Mouse (Mus musculus): ENCODE results near the gene Ggps1.
A peak's percentile ranks its signal among the peaks of the same experiment; 100 is the strongest.
"Not testable (repeated sequence)": the region's sequence is repeated elsewhere in the genome, so short reads cannot be mapped to it uniquely, and the experiment has no call there.

The Ggps1 gene

DNA sequence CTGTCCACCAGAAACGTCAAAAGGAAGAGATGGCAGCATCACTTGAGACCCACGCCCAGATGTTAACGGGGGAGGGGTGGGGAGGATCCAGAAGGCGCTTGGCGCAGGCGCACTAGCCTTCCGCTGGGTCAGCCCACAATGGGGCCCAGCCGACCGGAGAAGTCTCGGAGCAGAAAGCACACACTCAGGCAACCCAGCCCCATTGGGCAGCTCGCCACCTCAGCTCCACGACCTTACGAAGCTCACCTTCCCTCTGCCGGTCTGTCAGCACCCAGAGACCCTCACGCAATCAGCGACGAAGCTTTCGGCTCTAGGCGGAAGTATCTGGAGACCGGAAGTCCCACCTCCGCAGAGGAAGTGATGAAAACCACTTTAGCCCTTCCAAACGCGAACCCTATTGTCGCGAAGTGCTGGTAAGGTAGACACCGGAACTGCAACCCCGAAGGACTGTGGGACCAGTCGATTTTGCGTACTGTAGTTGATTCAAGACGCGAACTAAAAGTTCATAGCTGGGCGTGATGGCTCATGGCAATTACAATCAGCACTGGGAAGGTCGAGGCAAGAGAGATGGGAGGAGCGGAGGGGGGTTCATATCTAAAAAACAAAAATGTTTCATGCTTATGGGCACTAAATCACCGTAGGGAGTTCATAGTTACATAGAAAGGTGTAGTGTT lies 23.9 kb downstream of the Ggps1 start, which contains the start of gene Tbce:
Gene Tbce, minus strand, starts transcription at position 347 of the 674 bp plus-strand sequence.
- peak; percentile 87 for DNase-seq (ENCODE audit: extremely low spot score, low read depth, low spot score)

- DNase-seq (ENCODE audit: extremely low spot score, low read depth, low spot score): no peak
Observed at GRCm38 (mm10) chr13:14038911-14039291, 24.4 kb downstream of the Ggps1 start.

- DNase-seq (ENCODE audit: extremely low spot score, low read depth, low spot score): no peak
Observed at GRCm38 (mm10) chr13:14035875-14036630, 27.2 kb downstream of the Ggps1 start.

GRCm38 (mm10) chr13:14035352-14035751 lies 27.9 kb downstream of the Ggps1 start:
- not testable (repeated sequence) for DNase-seq (ENCODE audit: extremely low spot score, low read depth, low spot score)

GRCm38 (mm10) chr13:14034073-14034348 lies 29.3 kb downstream of the Ggps1 start:
- no peak for DNase-seq (ENCODE audit: extremely low spot score, low read depth, low spot score)

GRCm38 (mm10) chr13:14033309-14034072 lies 29.8 kb downstream of the Ggps1 start:
- DNase-seq (ENCODE audit: extremely low spot score, low read depth, low spot score): no peak

DNA sequence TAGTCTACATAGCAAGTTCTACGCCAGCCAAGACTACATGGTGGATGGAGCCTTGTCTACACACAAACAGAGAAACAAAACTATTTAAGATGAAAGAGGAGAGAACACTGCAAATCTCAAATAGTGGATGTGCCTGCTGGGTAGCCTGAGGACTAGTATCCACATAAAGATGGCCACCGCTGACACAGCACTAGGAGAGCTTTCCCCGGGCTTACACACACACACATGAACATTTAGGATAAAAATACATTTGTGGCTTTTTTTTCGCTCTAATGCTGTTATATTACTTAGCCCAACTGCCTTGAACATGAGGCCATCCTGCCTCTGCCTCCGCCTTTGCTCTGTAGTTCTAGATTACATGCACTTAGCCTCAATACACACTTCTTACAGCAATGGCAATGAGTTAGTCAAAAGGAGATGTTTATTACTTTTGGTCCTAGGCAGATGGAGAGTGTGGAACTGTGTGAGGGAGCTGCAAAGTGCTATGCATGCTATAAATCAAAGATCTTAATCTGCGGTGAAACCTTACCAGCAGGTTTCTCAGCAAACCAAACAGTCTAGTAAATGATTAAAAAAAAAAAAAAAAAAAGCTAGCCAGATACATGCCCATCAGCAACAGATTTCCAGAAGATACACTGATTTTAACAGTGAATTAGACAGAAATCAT lies 37.0 kb downstream of the Ggps1 start:
- no peak for DNase-seq (ENCODE audit: extremely low spot score, low read depth, low spot score)

GRCm38 (mm10) chr13:14025554-14025953 lies 37.7 kb downstream of the Ggps1 start:
- DNase-seq (ENCODE audit: extremely low spot score, low read depth, low spot score): no peak

DNA sequence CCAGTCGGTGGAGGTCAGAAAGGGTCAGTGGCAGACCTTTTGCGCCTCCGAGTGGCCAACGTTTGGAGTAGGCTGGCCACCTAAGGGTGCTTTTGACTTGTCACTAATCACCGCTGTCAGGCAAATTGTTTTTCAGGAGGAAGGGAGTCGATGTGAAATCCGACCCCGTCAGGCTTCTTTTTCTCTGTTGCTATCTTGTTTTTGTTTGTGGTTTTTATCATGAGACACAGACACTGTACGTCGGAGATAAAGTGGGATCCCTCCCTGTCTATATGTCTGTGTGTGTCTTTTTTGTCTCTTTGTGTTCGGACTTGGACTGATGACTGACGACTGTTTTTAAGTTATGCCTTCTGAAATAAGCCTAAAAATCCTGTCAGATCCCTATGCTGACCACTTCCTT lies 41.9 kb downstream of the Ggps1 start:
- not testable (repeated sequence) for DNase-seq (ENCODE audit: extremely low spot score, low read depth, low spot score)

- no peak for DNase-seq (ENCODE audit: extremely low spot score, low read depth, low spot score)
Observed at GRCm38 (mm10) chr13:14018852-14019251, 44.4 kb downstream of the Ggps1 start.

DNA sequence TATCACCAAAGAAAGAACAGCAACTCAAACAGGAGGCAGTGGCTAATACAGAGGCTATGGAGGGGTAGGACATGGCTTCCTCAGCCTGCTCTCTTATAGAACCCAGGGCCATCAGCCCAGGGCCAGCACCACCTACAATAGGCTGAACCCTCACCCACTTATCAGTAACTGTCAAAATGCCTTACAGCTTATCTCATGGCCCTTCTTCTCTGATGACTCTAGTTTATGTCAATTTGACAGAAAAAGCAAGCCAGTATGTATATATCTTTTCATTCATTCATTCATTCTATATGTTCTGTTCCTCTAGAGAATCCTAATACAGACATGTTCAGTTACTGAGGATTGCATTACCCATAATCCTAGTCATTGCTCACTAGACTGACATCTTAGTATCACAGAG lies 45.0 kb downstream of the Ggps1 start:
- no peak for DNase-seq (ENCODE audit: extremely low spot score, low read depth, low spot score)

DNA sequence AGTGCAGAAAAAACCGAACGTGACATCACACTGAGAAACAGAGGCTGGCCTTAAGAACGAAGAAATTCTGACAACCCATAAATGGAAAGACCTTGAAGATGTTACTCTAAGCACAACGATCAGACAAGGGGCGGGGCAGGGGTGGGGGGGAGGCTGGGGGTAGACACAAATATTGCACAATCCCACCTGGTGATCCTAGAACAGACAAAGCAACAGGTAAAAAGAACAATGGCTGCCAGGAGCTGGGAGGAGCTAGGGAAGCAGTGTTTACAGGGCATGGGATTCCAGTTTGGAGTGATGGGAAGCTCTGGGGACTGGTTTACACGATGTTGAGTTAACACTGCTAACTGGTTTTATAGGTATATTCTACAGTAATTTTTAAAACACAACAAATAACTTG lies 47.7 kb downstream of the Ggps1 start:
- DNase-seq (ENCODE audit: extremely low spot score, low read depth, low spot score): no peak

GRCm38 (mm10) chr13:14014540-14014939 lies 48.7 kb downstream of the Ggps1 start:
- DNase-seq (ENCODE audit: extremely low spot score, low read depth, low spot score): no peak

DNA sequence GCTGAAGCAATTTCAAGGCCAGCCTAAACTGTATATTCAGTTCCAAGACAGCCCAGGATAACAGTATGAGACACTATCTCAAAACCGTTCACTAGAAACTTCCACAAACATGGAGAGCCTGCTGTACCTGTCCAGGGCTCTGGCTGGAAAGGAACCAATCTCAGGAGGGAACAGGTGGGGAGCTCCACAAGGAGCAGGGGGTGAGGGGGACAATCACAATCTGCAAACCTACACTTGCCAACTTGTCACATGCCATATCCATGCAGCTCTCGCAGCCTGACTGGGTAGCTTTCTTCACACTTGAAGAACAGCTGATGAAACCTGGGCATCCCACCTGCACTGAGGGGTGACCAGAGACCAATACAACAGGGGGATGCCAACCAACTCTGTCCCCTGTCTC lies 49.3 kb downstream of the Ggps1 start:
- DNase-seq (ENCODE audit: extremely low spot score, low read depth, low spot score): no peak

DNA sequence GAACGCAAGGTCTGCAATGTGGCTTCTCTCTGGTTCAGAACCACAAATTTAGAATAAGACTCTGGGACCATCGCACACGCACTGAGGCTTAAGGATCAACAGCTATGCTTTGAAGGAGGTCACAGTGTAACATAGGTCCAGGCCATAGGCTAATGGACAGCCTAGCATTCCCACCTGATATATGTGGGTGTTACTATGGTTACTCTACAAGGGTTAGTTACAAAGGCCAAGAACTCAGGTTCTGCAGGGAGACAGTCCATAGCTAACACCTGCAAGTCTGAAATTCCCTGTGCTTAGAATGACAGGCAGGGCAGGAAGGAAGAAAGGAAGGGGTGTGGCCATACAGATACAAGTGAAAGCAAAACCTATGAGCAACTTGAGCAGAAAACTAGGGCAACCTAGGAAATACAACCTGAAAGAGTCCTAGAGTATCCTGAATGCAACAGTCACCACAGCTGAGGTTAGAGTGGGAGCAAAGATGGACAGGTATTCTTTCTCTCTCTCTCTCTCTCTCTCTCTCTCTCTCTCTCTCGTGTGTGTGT lies 51.8 kb downstream of the Ggps1 start:
- DNase-seq (ENCODE audit: extremely low spot score, low read depth, low spot score): no peak

GRCm38 (mm10) chr13:14006056-14006455 lies 57.2 kb downstream of the Ggps1 start:
- no peak for DNase-seq (ENCODE audit: extremely low spot score, low read depth, low spot score)

DNA sequence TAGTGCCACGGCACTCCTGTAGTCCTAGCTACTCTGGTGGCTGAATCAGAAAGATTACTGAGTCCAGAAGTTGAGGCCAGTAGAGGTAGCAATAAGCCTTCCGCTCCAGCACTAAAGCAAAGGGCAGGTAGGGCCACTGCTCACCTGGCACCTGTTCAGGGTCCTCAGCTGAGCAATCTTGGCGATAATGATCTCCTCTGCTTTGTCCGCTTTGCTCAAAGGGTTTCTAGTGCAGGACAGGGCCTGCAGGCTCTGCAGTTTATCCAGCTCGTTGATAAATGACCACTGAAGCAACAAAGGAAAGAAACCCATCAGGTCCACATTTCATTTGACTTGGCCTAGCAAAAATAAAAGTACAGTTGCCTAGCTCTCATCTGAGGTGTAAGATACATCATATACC lies 58.3 kb downstream of the Ggps1 start:
- no peak for DNase-seq (ENCODE audit: extremely low spot score, low read depth, low spot score)

GRCm38 (mm10) chr13:14004086-14004485 lies 59.2 kb downstream of the Ggps1 start:
- DNase-seq (ENCODE audit: extremely low spot score, low read depth, low spot score): no peak

DNA sequence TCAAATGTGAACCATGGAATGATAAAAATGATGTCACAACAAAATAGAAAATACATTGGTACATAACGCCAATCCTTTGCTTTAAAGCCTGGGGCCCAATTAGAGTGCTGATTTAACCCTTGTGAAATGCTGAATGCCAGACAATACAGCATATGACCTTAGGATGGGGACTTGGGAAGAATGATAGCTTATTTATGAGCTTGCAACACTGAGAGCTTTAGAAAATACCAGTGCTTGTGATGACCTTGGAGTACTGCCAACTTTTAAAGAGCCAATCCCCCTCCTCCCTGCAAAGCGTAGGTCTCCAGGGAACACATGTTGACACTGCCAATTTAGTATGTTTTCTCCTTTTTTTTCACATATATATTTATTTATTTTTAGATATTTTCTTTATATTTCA lies 60.6 kb downstream of the Ggps1 start:
- DNase-seq (ENCODE audit: extremely low spot score, low read depth, low spot score): no peak

Data from hindlimb bud, embryonic 11.5 days (tissue).